Mouse (Mus musculus) heart, embryonic 13.5 days (tissue): ENCODE measurements around the gene Tnfsf9. TPM values are rescaled to one million over a fixed set of nuclear protein-coding genes. Genes with fewer than 3 reads are reported as not detected.

ENCODE experiments used
- ATAC-seq: fragments of 200-750 bp; cut with Nextera tagmentation; 2 replicates; pipeline ENCODE4 v1.8.0; 2017; ENCODE audit warnings: moderate TSS enrichment; ENCODE audit not compliant: insufficient number of reproducible peaks, low FRiP score, low TSS enrichment; ENCODE audit errors: extremely low read depth
- H3K27ac ChIP-seq: fragments of 300-500 bp; sonication (generic); replicated peaks from 2 replicates; pipeline ENCODE4 v1.5.1; 2015; ENCODE audit warnings: moderate library complexity, mild to moderate bottlenecking, inconsistent platforms
- H3K27me3 ChIP-seq: fragments of 300-500 bp; sonication (generic); replicated peaks from 2 replicates; pipeline ENCODE4 v1.6.1; 2015; ENCODE audit warnings: mild to moderate bottlenecking, inconsistent platforms
- H3K36me3 ChIP-seq: fragments of 300-500 bp; sonication (generic); 2 replicates; pipeline ENCODE4 v1.6.1; 2015; ENCODE audit warnings: mild to moderate bottlenecking, inconsistent platforms
- H3K4me1 ChIP-seq: fragments of 300-500 bp; sonication (generic); 2 replicates; pipeline ENCODE4 v1.6.1; 2015; ENCODE audit warnings: inconsistent platforms
- H3K4me2 ChIP-seq: fragments of 300-500 bp; sonication (generic); 2 replicates; pipeline ENCODE4 v1.6.1; 2015; ENCODE audit warnings: inconsistent platforms, mild to moderate bottlenecking, moderate library complexity
- H3K4me3 ChIP-seq: fragments of 300-500 bp; sonication (generic); 2 replicates; pipeline ENCODE4 v1.5.1; 2015; ENCODE audit warnings: moderate library complexity, mild to moderate bottlenecking, inconsistent platforms
- H3K9ac ChIP-seq: fragments of 300-500 bp; sonication (generic); 2 replicates; pipeline ENCODE4 v1.6.1; 2015; ENCODE audit warnings: inconsistent platforms, mild to moderate bottlenecking, moderate library complexity
- H3K9me3 ChIP-seq: fragments of 300-500 bp; sonication (generic); 2 replicates; pipeline ENCODE4 v1.6.1; 2016; ENCODE audit warnings: inconsistent platforms
- WGBS: fragments of 180-500 bp; shearing (Covaris S2); methylation state at CpG from one replicate; pipeline ENCODE4 v1.1.7; 2015; ENCODE audit warnings: mixed read lengths; 5-methylcytosine and 5-hydroxymethylcytosine counted together
- polyA plus RNA-seq: library from polyadenylated mRNA; unstranded; fragments of >200 nt; fragmentation: Nextera tagmentation; extraction: Ambion mirVana; gene quantifications from 2 replicates; pipeline ENCODE4 v1.2.1, GENCODE M21; 2015

Gene Tnfsf9
- polyA plus RNA-seq, 1 experiment from 2014 or later = 3.2 TPM

GRCm38 (mm10) chr17:57135635-57136034 lies 30.5 kb downstream of the Tnfsf9 start:
- no peak for ATAC-seq
- H3K9me3 ChIP-seq = no peaks in the 10 kb centered on the region
- H3K9ac ChIP-seq = no peak overlapping the region
- H3K4me2 ChIP-seq = no peak overlapping the region
- whole genome bisulfite sequencing = 75% methylated on average over 3 of the region's 3 CpGs
- no peak overlapping the region for H3K4me3 ChIP-seq
- H3K27me3 ChIP-seq = no peaks in the 10 kb centered on the region; the same call in 1 of the 2 replicates
- H3K27ac ChIP-seq = no peak overlapping the region
- H3K4me1 ChIP-seq = no peaks in the 10 kb centered on the region
- H3K36me3 ChIP-seq = no peaks in the 10 kb centered on the region

DNA sequence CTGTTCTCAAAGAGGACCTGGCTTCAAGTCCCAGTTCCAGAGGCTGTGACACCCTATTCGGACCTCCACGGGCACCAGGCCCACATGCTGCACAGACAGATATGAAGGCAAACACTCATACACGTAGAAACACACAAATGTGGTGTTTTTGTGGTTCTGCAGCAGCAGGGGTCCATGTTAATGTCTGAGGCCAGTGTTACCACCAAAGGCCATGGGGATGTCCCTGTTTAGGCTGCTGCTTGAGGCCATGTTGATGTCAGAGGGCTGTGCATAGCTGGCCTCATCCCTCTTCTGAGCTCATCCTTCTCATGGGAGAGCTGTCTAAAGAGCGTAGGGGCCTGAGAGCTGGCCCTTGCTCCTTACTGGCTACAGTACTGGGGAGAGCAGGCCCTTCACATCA lies 33.6 kb downstream of the Tnfsf9 start:
- no peak for ATAC-seq
- H3K4me1 ChIP-seq = no peaks in the 10 kb centered on the region
- WGBS = 67% methylated on average over 4 of the region's 4 CpGs
- H3K9ac ChIP-seq = no peak overlapping the region
- no peaks in the 10 kb centered on the region for H3K36me3 ChIP-seq
- H3K27me3 ChIP-seq = peaks cover 2% of the 10 kb centered on the region; the same call in 1 of the 2 replicates
- no peaks in the 10 kb centered on the region for H3K9me3 ChIP-seq
- no peak overlapping the region for H3K27ac ChIP-seq
- H3K4me3 ChIP-seq = no peak overlapping the region
- no peak overlapping the region for H3K4me2 ChIP-seq

- H3K4me1 ChIP-seq = no peaks in the 10 kb centered on the region
- no peak overlapping the region for H3K27ac ChIP-seq
- H3K9ac ChIP-seq = no peak overlapping the region
- H3K4me2 ChIP-seq = no peak overlapping the region
- peaks cover 5% of the 10 kb centered on the region; the same call in 1 of the 2 replicates for H3K27me3 ChIP-seq
- H3K36me3 ChIP-seq = no peaks in the 10 kb centered on the region
- no peaks in the 10 kb centered on the region for H3K9me3 ChIP-seq
- no peak for ATAC-seq
- no peak overlapping the region for H3K4me3 ChIP-seq
- WGBS = 65% methylated on average over 3 of the region's 3 CpGs
These were observed 34.6 kb downstream of the Tnfsf9 start for GRCm38 (mm10) chr17:57139708-57140107.

GRCm38 (mm10) chr17:57143704-57144103 lies 38.6 kb downstream of the Tnfsf9 start:
- no peaks in the 10 kb centered on the region for H3K9me3 ChIP-seq
- no peak overlapping the region for H3K4me3 ChIP-seq
- no peak for ATAC-seq
- no peak overlapping the region for H3K27ac ChIP-seq
- H3K4me2 ChIP-seq = no peak overlapping the region
- H3K27me3 ChIP-seq = peaks cover 36% of the 10 kb centered on the region
- no peak overlapping the region for H3K9ac ChIP-seq
- H3K4me1 ChIP-seq = no peaks in the 10 kb centered on the region
- no peaks in the 10 kb centered on the region for H3K36me3 ChIP-seq
- WGBS = 66% methylated on average over 3 of the region's 3 CpGs

GRCm38 (mm10) chr17:57145115-57145514 lies 40.0 kb downstream of the Tnfsf9 start:
- peaks cover 9% of the 10 kb centered on the region; the same call in 1 of the 2 replicates for H3K4me1 ChIP-seq
- no peak overlapping the region for H3K4me3 ChIP-seq
- H3K27me3 ChIP-seq = peaks cover 50% of the 10 kb centered on the region
- H3K27ac ChIP-seq = no peak overlapping the region
- no peak overlapping the region for H3K4me2 ChIP-seq
- H3K36me3 ChIP-seq = no peaks in the 10 kb centered on the region
- H3K9me3 ChIP-seq = no peaks in the 10 kb centered on the region
- no peak overlapping the region for H3K9ac ChIP-seq
- WGBS = 65% methylated on average over 1 of the region's 1 CpGs
- no peak for ATAC-seq

DNA sequence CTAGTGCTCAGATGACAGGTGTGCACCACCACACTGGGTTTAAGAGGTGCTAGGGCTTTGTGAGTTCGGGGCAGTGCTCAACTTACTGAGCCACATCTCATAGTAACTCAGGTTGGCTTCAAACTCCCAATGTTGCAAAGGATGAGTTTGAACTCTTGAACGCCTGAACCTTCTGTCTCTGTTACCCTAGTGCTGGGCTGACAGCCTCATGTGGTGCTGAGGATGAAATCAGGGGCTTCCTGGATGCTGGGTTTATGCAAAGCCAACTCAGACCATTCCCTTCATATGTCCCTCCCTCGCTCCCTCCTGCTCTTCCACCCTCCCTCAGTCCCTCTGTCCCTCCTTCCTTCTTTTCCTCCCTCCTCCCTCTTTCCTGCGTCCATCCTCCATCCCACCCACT lies 43.2 kb downstream of the Tnfsf9 start:
- Histone ChIP-seq H3K4me3 (no peak overlapping the region), H3K9ac (no peak overlapping the region), H3K36me3 (no peaks in the 10 kb centered on the region), H3K9me3 (0 out of 2 replicates have a peak, but pooled peaks cover 8% of the 10 kb centered on the region), H3K27ac (no peak overlapping the region), H3K4me2 (no peak overlapping the region), H3K27me3 (peaks cover 62% of the 10 kb centered on the region), H3K4me1 (peaks cover 9% of the 10 kb centered on the region; the same call in 1 of the 2 replicates)
- 67% methylated on average over 4 of the region's 4 CpGs for WGBS
- no peak for ATAC-seq

GRCm38 (mm10) chr17:57148994-57149803 lies 44.1 kb downstream of the Tnfsf9 start, which contains the start of gene Cd70:
Cd70 (minus strand) TSS chr17:57149777.
- H3K27me3 ChIP-seq = peaks cover 58% of the 10 kb centered on the region
- 2% methylated on average over 39 of the region's 39 CpGs for WGBS
- no peak for ATAC-seq

DNA sequence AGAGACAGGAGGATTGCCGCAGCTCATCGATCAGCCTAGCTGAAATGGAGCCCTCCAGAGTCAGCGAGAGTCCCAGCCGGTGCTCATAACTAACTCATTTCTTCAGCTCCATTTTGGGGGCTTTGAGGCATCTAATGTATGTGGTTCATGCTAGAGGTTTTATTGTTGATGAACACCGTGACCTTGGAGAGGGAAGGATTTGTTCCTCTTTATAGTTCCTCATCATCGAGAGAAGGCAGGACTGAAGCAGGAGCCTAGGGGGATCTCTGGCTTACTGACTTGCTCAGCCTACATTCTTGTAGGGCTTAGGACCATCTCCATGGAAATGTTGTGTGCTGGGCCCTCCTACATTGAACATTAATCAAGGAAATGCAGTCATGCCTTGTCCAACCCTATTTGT lies 47.9 kb downstream of the Tnfsf9 start:
- H3K4me2 ChIP-seq = no peak overlapping the region
- 0 out of 2 replicates have a peak, but pooled peaks cover 8% of the 10 kb centered on the region for H3K9me3 ChIP-seq
- no peak overlapping the region for H3K4me3 ChIP-seq
- H3K36me3 ChIP-seq = no peaks in the 10 kb centered on the region
- 88% methylated on average over 6 of the region's 6 CpGs for WGBS
- ATAC-seq = no peak
- H3K9ac ChIP-seq = no peak overlapping the region
- H3K27me3 ChIP-seq = peaks cover 33% of the 10 kb centered on the region
- no peak overlapping the region for H3K27ac ChIP-seq
- H3K4me1 ChIP-seq = peaks cover 9% of the 10 kb centered on the region; the same call in 1 of the 2 replicates

More at GRCm38 (mm10) chr17:57148994-57149803, 44.1 kb downstream of the Tnfsf9 start, which contains the start of gene Cd70:
- Histone ChIP-seq H3K36me3 (no peaks in the 10 kb centered on the region), H3K27ac (no peak within 1 kb of the TSS), H3K9ac (peak within 1 kb of the TSS; percentile 64), H3K4me3 (peak within 1 kb of the TSS; percentile 38), H3K4me1 (peaks cover 9% of the 10 kb centered on the region; the same call in 1 of the 2 replicates), H3K4me2 (peak within 1 kb of the TSS; percentile 64), H3K9me3 (0 out of 2 replicates have a peak, but pooled peaks cover 8% of the 10 kb centered on the region)

GRCm38 (mm10) chr17:57153787-57154186 lies 48.7 kb downstream of the Tnfsf9 start:
- no peak overlapping the region for H3K4me3 ChIP-seq
- ATAC-seq = no peak
- H3K9ac ChIP-seq = no peak overlapping the region
- no peaks in the 10 kb centered on the region for H3K36me3 ChIP-seq
- H3K4me2 ChIP-seq = no peak overlapping the region
- H3K27ac ChIP-seq = no peak overlapping the region
- 66% methylated on average over 4 of the region's 4 CpGs for WGBS
- 0 out of 2 replicates have a peak, but pooled peaks cover 8% of the 10 kb centered on the region for H3K9me3 ChIP-seq
- peaks cover 25% of the 10 kb centered on the region for H3K27me3 ChIP-seq
- H3K4me1 ChIP-seq = peaks cover 8% of the 10 kb centered on the region; the same call in 1 of the 2 replicates
